In the genomic region with DNA sequence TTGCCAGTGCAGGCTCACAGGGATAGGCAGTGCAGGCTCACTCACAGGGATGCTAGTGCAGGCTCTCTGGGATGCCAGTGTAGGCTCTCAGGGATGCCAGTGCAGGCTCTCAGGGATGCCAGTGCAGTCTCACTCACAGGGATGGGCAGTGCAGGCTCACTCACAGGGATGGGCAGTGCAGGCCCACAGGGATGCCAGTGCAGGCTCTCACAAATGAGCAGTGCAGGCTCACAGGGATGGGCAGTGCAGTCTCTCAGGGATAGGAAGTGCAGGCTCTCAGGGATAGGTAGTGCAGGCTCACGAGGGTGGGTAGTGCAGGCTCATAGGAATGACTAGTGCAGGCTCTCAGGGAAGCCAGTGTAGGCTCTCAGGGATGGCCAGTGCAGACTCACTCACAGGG, we compare ENCODE assay signal across 20 mouse cellular contexts.
DNase-seq lines count a peak whose midpoint lies in the region; ATAC-seq lines count a peak whose summit lies in the region.
"Had no signal": no experiment of that assay in that cellular context is flagged by ENCODE, and none has a peak within 500 bp of the region (broad histone marks: within the 10 kb centered on the region; RNA-seq: fewer than 3 reads in every experiment).

No protein-coding gene starts in this region.

- whole genome bisulfite sequencing in heart, embryonic 15.5 days, result 53% methylated on average over 1 of the region's 1 CpGs
- 57% methylated on average over 1 of the region's 1 CpGs for WGBS in midbrain, embryonic 13.5 days
- 65% methylated on average over 1 of the region's 1 CpGs for WGBS in midbrain, embryonic 15.5 days
- WGBS in embryonic facial prominence, embryonic 12.5 days, result 58% methylated on average over 1 of the region's 1 CpGs

- no peak overlapping the region for H3K4me2 ChIP-seq in heart, embryonic 15.5 days
- H3K4me2 ChIP-seq in midbrain, embryonic 13.5 days (replicated peaks), result no peak overlapping the region
- H3K4me2 ChIP-seq in midbrain, embryonic 15.5 days, result no peak overlapping the region
- no peak overlapping the region for H3K4me2 ChIP-seq in embryonic facial prominence, embryonic 12.5 days (replicated peaks)
- H3K4me2 ChIP-seq: forebrain, embryonic 12.5 days; heart, embryonic 13.5 days; hindbrain, embryonic 15.5 days had no signal

- peaks cover 5% of the 10 kb centered on the region; the same call in 1 of the 2 replicates for H3K4me1 ChIP-seq in heart, embryonic 15.5 days (replicated peaks)
- H3K4me1 ChIP-seq in midbrain, embryonic 13.5 days (replicated peaks), result no peaks in the 10 kb centered on the region
- no peaks in the 10 kb centered on the region for H3K4me1 ChIP-seq in midbrain, embryonic 15.5 days
- no peaks in the 10 kb centered on the region for H3K4me1 ChIP-seq in embryonic facial prominence, embryonic 12.5 days
- H3K4me1 ChIP-seq: forebrain, embryonic 12.5 days; hindbrain, embryonic 15.5 days had no signal

- H3K27me3 ChIP-seq in heart, embryonic 15.5 days, result no peaks in the 10 kb centered on the region
- H3K27me3 ChIP-seq in midbrain, embryonic 13.5 days, result no peaks in the 10 kb centered on the region
- no peaks in the 10 kb centered on the region for H3K27me3 ChIP-seq in midbrain, embryonic 15.5 days (replicated peaks)
- H3K27me3 ChIP-seq in embryonic facial prominence, embryonic 12.5 days, result no peaks in the 10 kb centered on the region
- H3K27me3 ChIP-seq: forebrain, embryonic 12.5 days; heart, embryonic 13.5 days; hindbrain, embryonic 15.5 days had no signal

- H3K27ac ChIP-seq in heart, embryonic 15.5 days, result no peak overlapping the region
- H3K27ac ChIP-seq in midbrain, embryonic 13.5 days, result no peak overlapping the region
- H3K27ac ChIP-seq in midbrain, embryonic 15.5 days, result no peak overlapping the region
- H3K27ac ChIP-seq in embryonic facial prominence, embryonic 12.5 days, result no peak overlapping the region
- H3K27ac ChIP-seq: forebrain, embryonic 12.5 days; heart, adult 2 months; heart, embryonic 13.5 days; hindbrain, embryonic 15.5 days had no signal

- no peak for DNase-seq in heart, postnatal 4 days
- no peak for DNase-seq in layer of hippocampus, postnatal 36 days
- DNase-seq: adrenal gland, adult 2 months; adrenal gland, postnatal 25 days; cerebellum, adult 2 months; cerebellum, postnatal 14 days; embryo, embryonic 11 days; forebrain, postnatal 0 days; gastrocnemius, postnatal 14 days; heart, adult 2 months; heart, postnatal 10 days had no signal

- H3K4me3 ChIP-seq in heart, embryonic 15.5 days, result no peak overlapping the region
- H3K4me3 ChIP-seq in midbrain, embryonic 13.5 days (replicated peaks), result no peak overlapping the region
- H3K4me3 ChIP-seq in midbrain, embryonic 15.5 days, result no peak overlapping the region
- H3K4me3 ChIP-seq in embryonic facial prominence, embryonic 12.5 days, result no peak overlapping the region
- H3K4me3 ChIP-seq: erythroblast, embryonic 14.5 days; forebrain, embryonic 12.5 days; heart, adult 2 months; heart, embryonic 13.5 days; hindbrain, embryonic 15.5 days had no signal

- ATAC-seq in heart, embryonic 15.5 days (replicated peaks; ENCODE audit: insufficient number of reproducible peaks, insufficient read depth, low FRiP score, low read depth), result peak; percentile 31; the same call in 1 of the 2 replicates
- ATAC-seq in midbrain, embryonic 13.5 days, result 0 out of 2 replicates have a peak, but pooled peaks have one; percentile 43
- no peak for ATAC-seq in midbrain, embryonic 15.5 days (replicated peaks)
- 0 out of 2 replicates have a peak, but pooled peaks have one; percentile 52 for ATAC-seq in embryonic facial prominence, embryonic 12.5 days (ENCODE audit: insufficient number of reproducible peaks, insufficient read depth, low FRiP score, low TSS enrichment)
- ATAC-seq: forebrain, postnatal 0 days; intestine, embryonic 16.5 days had no signal

- H3K9me3 ChIP-seq in heart, embryonic 15.5 days (replicated peaks), result no peaks in the 10 kb centered on the region
- H3K9me3 ChIP-seq in midbrain, embryonic 13.5 days, result no peaks in the 10 kb centered on the region
- no peaks in the 10 kb centered on the region for H3K9me3 ChIP-seq in midbrain, embryonic 15.5 days
- no peaks in the 10 kb centered on the region for H3K9me3 ChIP-seq in embryonic facial prominence, embryonic 12.5 days
- H3K9me3 ChIP-seq: forebrain, embryonic 12.5 days; heart, embryonic 13.5 days; hindbrain, embryonic 15.5 days had no signal

- H3K9ac ChIP-seq in heart, embryonic 15.5 days, result no peak overlapping the region
- H3K9ac ChIP-seq in midbrain, embryonic 13.5 days (replicated peaks), result no peak overlapping the region
- H3K9ac ChIP-seq in midbrain, embryonic 15.5 days, result no peak overlapping the region
- H3K9ac ChIP-seq in embryonic facial prominence, embryonic 12.5 days, result no peak overlapping the region
- H3K9ac ChIP-seq: forebrain, embryonic 12.5 days; forebrain, postnatal 0 days; heart, embryonic 13.5 days; hindbrain, embryonic 15.5 days had no signal

- H3K36me3 ChIP-seq in heart, embryonic 15.5 days, result no peaks in the 10 kb centered on the region
- no peaks in the 10 kb centered on the region for H3K36me3 ChIP-seq in midbrain, embryonic 13.5 days
- H3K36me3 ChIP-seq in midbrain, embryonic 15.5 days (replicated peaks), result no peaks in the 10 kb centered on the region
- H3K36me3 ChIP-seq in embryonic facial prominence, embryonic 12.5 days, result no peaks in the 10 kb centered on the region
- H3K36me3 ChIP-seq: forebrain, embryonic 12.5 days; heart, embryonic 13.5 days; hindbrain, embryonic 15.5 days had no signal
